Mouse (Mus musculus) heart, embryonic 15.5 days (tissue): ENCODE results near the gene Dapk2. TPM values are rescaled to one million over a fixed set of nuclear protein-coding genes. Genes with fewer than 3 reads are reported as not detected.
"Not testable (repeated sequence)": the region's sequence is repeated elsewhere in the genome, so short reads cannot be mapped to it uniquely, and the experiment has no call there.

Experiments used
- ATAC-seq: fragments of 200-750 bp; cut with Nextera tagmentation; replicated peaks from 2 replicates; pipeline ENCODE4 v1.8.0; 2017; ENCODE audit warnings: low read depth, moderate TSS enrichment; ENCODE audit not compliant: insufficient number of reproducible peaks, insufficient read depth, low FRiP score
- H3K27ac ChIP-seq: fragments of 300-500 bp; sonication (generic); 2 replicates; pipeline ENCODE4 v1.5.1; 2015; ENCODE audit warnings: mild to moderate bottlenecking, inconsistent platforms
- H3K27me3 ChIP-seq: fragments of 300-500 bp; sonication (generic); 2 replicates; pipeline ENCODE4 v1.6.1; 2015; ENCODE audit warnings: inconsistent platforms
- H3K36me3 ChIP-seq: fragments of 300-500 bp; sonication (generic); 2 replicates; pipeline ENCODE4 v1.6.1; 2015; ENCODE audit warnings: mild to moderate bottlenecking, inconsistent platforms
- H3K4me1 ChIP-seq: fragments of 300-500 bp; sonication (generic); replicated peaks from 2 replicates; pipeline ENCODE4 v1.6.1; 2015; ENCODE audit warnings: inconsistent platforms
- H3K4me2 ChIP-seq: fragments of 300-500 bp; sonication (generic); 2 replicates; pipeline ENCODE4 v1.6.1; 2015; ENCODE audit warnings: inconsistent platforms, mild to moderate bottlenecking, moderate library complexity
- H3K4me3 ChIP-seq: fragments of 300-500 bp; sonication (generic); 2 replicates; pipeline ENCODE4 v1.5.1; 2015; ENCODE audit warnings: mild to moderate bottlenecking, inconsistent platforms
- H3K9ac ChIP-seq: fragments of 300-500 bp; sonication (generic); 2 replicates; pipeline ENCODE4 v1.6.1; 2015; ENCODE audit warnings: mild to moderate bottlenecking, inconsistent platforms
- H3K9me3 ChIP-seq: fragments of 300-500 bp; sonication (generic); replicated peaks from 2 replicates; pipeline ENCODE4 v1.6.1; 2016; ENCODE audit warnings: inconsistent platforms
- WGBS: fragments of 180-500 bp; shearing (Covaris S2); methylation state at CpG from one replicate; pipeline ENCODE4 v1.1.7; 2015; ENCODE audit warnings: mixed read lengths; 5-methylcytosine and 5-hydroxymethylcytosine counted together
- polyA plus RNA-seq: library from polyadenylated mRNA; unstranded; fragments of >200 nt; fragmentation: Nextera tagmentation; extraction: Ambion mirVana; gene quantifications from 2 replicates; pipeline ENCODE4 v1.2.1, GENCODE M21; 2015

Gene Dapk2
- polyA plus RNA-seq, 1 experiment from 2014 or later = 5.7 TPM

GRCm38 (mm10) chr9:66280496-66280895, 122.5 kb downstream of the Dapk2 start:
- Histone ChIP-seq H3K4me3 (no peak overlapping the region), H3K4me2 (no peak overlapping the region), H3K9ac (no peak overlapping the region), H3K27me3 (no peaks in the 10 kb centered on the region), H3K4me1 (peaks cover 22% of the 10 kb centered on the region), H3K27ac (no peak overlapping the region), H3K36me3 (no peaks in the 10 kb centered on the region), H3K9me3 (no peaks in the 10 kb centered on the region)
- WGBS = 58% methylated on average over 1 of the region's 1 CpGs
- ATAC-seq = no peak

- Histone ChIP-seq H3K4me1 (peaks cover 17% of the 10 kb centered on the region), H3K9me3 (no peaks in the 10 kb centered on the region), H3K27ac (peak overlapping the region; percentile 37; the same call in 1 of the 2 replicates), H3K4me2 (no peak overlapping the region), H3K4me3 (no peak overlapping the region), H3K9ac (no peak overlapping the region), H3K27me3 (no peaks in the 10 kb centered on the region), H3K36me3 (no peaks in the 10 kb centered on the region)
- 52% methylated on average over 9 of the region's 9 CpGs for WGBS
- ATAC-seq = no peak; the same call in 1 of the 2 replicates
Observed at GRCm38 (mm10) chr9:66281501-66281951, 123.5 kb downstream of the Dapk2 start.

- Histone ChIP-seq H3K36me3 (no peaks in the 10 kb centered on the region), H3K9ac (no peak overlapping the region), H3K4me1 (peaks cover 8% of the 10 kb centered on the region; the same call in 1 of the 2 replicates), H3K27me3 (no peaks in the 10 kb centered on the region), H3K4me3 (no peak overlapping the region), H3K4me2 (no peak overlapping the region), H3K9me3 (no peaks in the 10 kb centered on the region), H3K27ac (no peak overlapping the region)
- ATAC-seq = no peak
- WGBS = 94% methylated on average over 1 of the region's 1 CpGs
Observed at GRCm38 (mm10) chr9:66282582-66282981, 124.6 kb downstream of the Dapk2 start.

GRCm38 (mm10) chr9:66283565-66284203, 125.7 kb downstream of the Dapk2 start:
- Histone ChIP-seq H3K4me3 (no peak overlapping the region), H3K36me3 (no peaks in the 10 kb centered on the region), H3K9ac (no peak overlapping the region), H3K27ac (no peak overlapping the region), H3K27me3 (no peaks in the 10 kb centered on the region), H3K4me2 (no peak overlapping the region), H3K4me1 (peaks cover 8% of the 10 kb centered on the region; the same call in 1 of the 2 replicates), H3K9me3 (no peaks in the 10 kb centered on the region)
- 6% methylated on average over 2 of the region's 2 CpGs for WGBS
- ATAC-seq = no peak

GRCm38 (mm10) chr9:66285241-66285640, 127.2 kb downstream of the Dapk2 start:
- not testable (repeated sequence) for H3K4me2 ChIP-seq, H3K4me3 ChIP-seq, H3K4me1 ChIP-seq, H3K27me3 ChIP-seq, H3K36me3 ChIP-seq, H3K27ac ChIP-seq, H3K9ac ChIP-seq, H3K9me3 ChIP-seq, ATAC-seq
- 95% methylated on average over 2 of the region's 2 CpGs for WGBS

GRCm38 (mm10) chr9:66285901-66286300, 127.9 kb downstream of the Dapk2 start:
- Histone ChIP-seq H3K27me3 (no peaks in the 10 kb centered on the region), H3K9me3 (no peaks in the 10 kb centered on the region), H3K36me3 (no peaks in the 10 kb centered on the region), H3K4me2 (no peak overlapping the region), H3K9ac (no peak overlapping the region), H3K4me1 (peaks cover 8% of the 10 kb centered on the region; the same call in 1 of the 2 replicates), H3K27ac (no peak overlapping the region), H3K4me3 (no peak overlapping the region)
- no peak for ATAC-seq
- WGBS = 35% methylated on average over 7 of the region's 7 CpGs

GRCm38 (mm10) chr9:66290727-66291126, 132.7 kb downstream of the Dapk2 start:
- no peaks in the 10 kb centered on the region for H3K9me3 ChIP-seq
- no peaks in the 10 kb centered on the region for H3K36me3 ChIP-seq
- no peak overlapping the region for H3K4me3 ChIP-seq
- H3K27ac ChIP-seq = no peak overlapping the region
- H3K27me3 ChIP-seq = no peaks in the 10 kb centered on the region
- H3K9ac ChIP-seq = no peak overlapping the region
- WGBS = 93% methylated on average over 2 of the region's 2 CpGs
- no peak for ATAC-seq
- H3K4me1 ChIP-seq = peaks cover 19% of the 10 kb centered on the region
- H3K4me2 ChIP-seq = no peak overlapping the region

GRCm38 (mm10) chr9:66293319-66293718, 135.3 kb downstream of the Dapk2 start:
- ATAC-seq = no peak
- WGBS = 81% methylated on average over 2 of the region's 2 CpGs
- no peak overlapping the region for H3K27ac ChIP-seq
- peaks cover 17% of the 10 kb centered on the region for H3K4me1 ChIP-seq
- H3K9me3 ChIP-seq = no peaks in the 10 kb centered on the region
- no peaks in the 10 kb centered on the region for H3K27me3 ChIP-seq
- no peak overlapping the region for H3K4me2 ChIP-seq
- no peak overlapping the region for H3K4me3 ChIP-seq
- no peak overlapping the region for H3K9ac ChIP-seq
- H3K36me3 ChIP-seq = no peaks in the 10 kb centered on the region

- ATAC-seq = no peak
- no peak overlapping the region for H3K4me3 ChIP-seq
- H3K27me3 ChIP-seq = no peaks in the 10 kb centered on the region
- H3K27ac ChIP-seq = peak overlapping the region; percentile 64
- H3K4me1 ChIP-seq = peaks cover 17% of the 10 kb centered on the region
- no peaks in the 10 kb centered on the region for H3K36me3 ChIP-seq
- 90% methylated on average over 1 of the region's 1 CpGs for WGBS
- no peaks in the 10 kb centered on the region for H3K9me3 ChIP-seq
- peak overlapping the region; percentile 15; the same call in 1 of the 2 replicates for H3K4me2 ChIP-seq
- H3K9ac ChIP-seq = no peak overlapping the region
Observed at GRCm38 (mm10) chr9:66294227-66294626, 136.2 kb downstream of the Dapk2 start.

GRCm38 (mm10) chr9:66294980-66295410, 137.0 kb downstream of the Dapk2 start:
- Histone ChIP-seq H3K27ac (peak overlapping the region; percentile 64), H3K36me3 (no peaks in the 10 kb centered on the region), H3K27me3 (no peaks in the 10 kb centered on the region), H3K4me3 (no peak overlapping the region), H3K4me1 (peaks cover 17% of the 10 kb centered on the region), H3K9me3 (no peaks in the 10 kb centered on the region), H3K4me2 (peak overlapping the region; percentile 15; the same call in 1 of the 2 replicates), H3K9ac (no peak overlapping the region)
- 0% methylated on average over 3 of the region's 3 CpGs for WGBS
- peak; percentile 95 for ATAC-seq

- no peak for ATAC-seq
- H3K36me3 ChIP-seq = no peaks in the 10 kb centered on the region
- 69% methylated on average over 6 of the region's 6 CpGs for WGBS
- H3K4me1 ChIP-seq = peaks cover 17% of the 10 kb centered on the region
- no peaks in the 10 kb centered on the region for H3K9me3 ChIP-seq
- peak overlapping the region; percentile 64 for H3K27ac ChIP-seq
- H3K4me3 ChIP-seq = no peak overlapping the region
- H3K4me2 ChIP-seq = no peak overlapping the region
- no peaks in the 10 kb centered on the region for H3K27me3 ChIP-seq
- H3K9ac ChIP-seq = no peak overlapping the region
Observed at GRCm38 (mm10) chr9:66295577-66296120, 137.6 kb downstream of the Dapk2 start.

GRCm38 (mm10) chr9:66298783-66299182, 140.8 kb downstream of the Dapk2 start:
- Histone ChIP-seq H3K36me3 (no peaks in the 10 kb centered on the region), H3K4me3 (no peak overlapping the region), H3K9ac (no peak overlapping the region), H3K4me2 (no peak overlapping the region), H3K27me3 (no peaks in the 10 kb centered on the region), H3K9me3 (no peaks in the 10 kb centered on the region), H3K27ac (no peak overlapping the region), H3K4me1 (peaks cover 17% of the 10 kb centered on the region)
- no peak for ATAC-seq
- WGBS = 78% methylated on average over 4 of the region's 4 CpGs
